Mouse (Mus musculus) CH12.LX (cell line): ENCODE data around the gene Fcho1. TPM values are rescaled to one million over a fixed set of nuclear protein-coding genes. Genes with fewer than 3 reads are reported as not detected.

ENCODE experiments used
- DNase-seq: peaks from one replicate; pipeline ENCODE4 v3.0.0-alpha.2; 2013; ENCODE audit errors: extremely low read depth
- H3K27ac ChIP-seq: 2 replicates; pipeline ENCODE4 v1.5.1; 2012; ENCODE audit warnings: low read depth, mild to moderate bottlenecking, control low read depth, moderate library complexity; ENCODE audit not compliant: insufficient read depth
- H3K27me3 ChIP-seq: replicated peaks from 2 replicates; pipeline ENCODE3; 2012; ENCODE audit warnings: inconsistent platforms
- H3K36me3 ChIP-seq, 2 experiments: replicated peaks in 1 of 2; 2 replicates each; pipeline versions ENCODE3 to v1.6.1; 2012; ENCODE audit warnings: inconsistent platforms in 1 of 2, low read length in 1 of 2, mild to moderate bottlenecking in 1 of 2, mixed read lengths in 1 of 2, moderate library complexity in 1 of 2; ENCODE audit not compliant: control insufficient read depth in 1 of 2, insufficient read depth in 1 of 2
- H3K4me1 ChIP-seq, 2 experiments: 2 replicates each; pipeline ENCODE4 v1.6.1; 2012; ENCODE audit warnings: inconsistent platforms in 1 of 2, moderate library complexity in 1 of 2; ENCODE audit not compliant: insufficient read depth in 2 of 2, control insufficient read depth in 1 of 2
- H3K4me2 ChIP-seq: 2 replicates; pipeline ENCODE4 v1.6.1; 2012; ENCODE audit warnings: low read depth, mild to moderate bottlenecking, control low read depth; ENCODE audit not compliant: poor library complexity, insufficient read depth, severe bottlenecking
- H3K4me3 ChIP-seq, 3 experiments: fragments of 150-350 bp in 1 of 3; sonication (generic) in 1 of 3; replicated peaks in 1 of 3; 2 replicates each; pipeline versions ENCODE3 to v1.5.1; 2011 to 2012; ENCODE audit warnings: low read depth in 2 of 3, low read length in 2 of 3, mild to moderate bottlenecking in 2 of 3, moderate library complexity in 2 of 3, control low read depth in 1 of 3, improper control_type of control experiment in 1 of 3, inconsistent platforms in 1 of 3, mixed read lengths in 1 of 3; ENCODE audit not compliant: poor library complexity in 1 of 3
- H3K79me2 ChIP-seq: replicated peaks from 2 replicates; pipeline ENCODE4 v1.6.1; 2012; ENCODE audit warnings: mild to moderate bottlenecking, moderate library complexity; ENCODE audit not compliant: control insufficient read depth, poor library complexity, insufficient read depth, severe bottlenecking; ENCODE audit errors: extremely low read depth
- H3K9ac ChIP-seq: 2 replicates; pipeline ENCODE4 v1.6.1; 2012; ENCODE audit warnings: low read depth, mild to moderate bottlenecking, control low read depth, moderate library complexity; ENCODE audit not compliant: insufficient read depth
- H3K9me3 ChIP-seq: replicated peaks from 2 replicates; pipeline ENCODE3; 2012; ENCODE audit warnings: low read length, inconsistent platforms, mixed read lengths
- GABPA ChIP-seq: IDR thresholded peaks from 2 replicates; pipeline ENCODE4 v1.6.1; 2012; ENCODE audit warnings: low read depth, low read length, improper control_type of control experiment, inconsistent platforms; ENCODE audit not compliant: insufficient replicate concordance
- IRF4 ChIP-seq: IDR thresholded peaks from 2 replicates; pipeline ENCODE4 v1.6.1; 2014; ENCODE audit warnings: low read depth, mild to moderate bottlenecking, inconsistent platforms, low read length, improper control_type of control experiment
- JUN ChIP-seq: IDR thresholded peaks from 2 replicates; pipeline ENCODE4 v1.6.1; 2011; ENCODE audit warnings: low read depth, mild to moderate bottlenecking, low read length, improper control_type of control experiment, moderate library complexity; ENCODE audit not compliant: insufficient read depth
- MAZ ChIP-seq: IDR thresholded peaks from 2 replicates; pipeline ENCODE4 v1.6.1; 2012; ENCODE audit warnings: low read depth, mild to moderate bottlenecking, inconsistent platforms, low read length, improper control_type of control experiment, moderate library complexity
- MEF2A ChIP-seq: IDR thresholded peaks from 2 replicates; pipeline ENCODE4 v1.6.1; 2014; ENCODE audit warnings: low read depth, mild to moderate bottlenecking, inconsistent platforms, low read length, improper control_type of control experiment, borderline replicate concordance
- MXI1 ChIP-seq: IDR thresholded peaks from 2 replicates; pipeline ENCODE4 v1.6.1; 2011; ENCODE audit warnings: mild to moderate bottlenecking, low read depth, low read length, improper control_type of control experiment
- MYC ChIP-seq: IDR thresholded peaks from 2 replicates; pipeline ENCODE4 v1.6.1; 2011; ENCODE audit warnings: low read depth, mild to moderate bottlenecking, improper control_type of control experiment, low read length
- NELFE ChIP-seq: IDR thresholded peaks from 2 replicates; pipeline ENCODE4 v1.6.1; 2011; ENCODE audit warnings: low read depth, low read length, improper control_type of control experiment
- NRF1 ChIP-seq: IDR thresholded peaks from 2 replicates; pipeline ENCODE4 v1.6.1; 2014; ENCODE audit warnings: low read depth, mild to moderate bottlenecking, inconsistent platforms, low read length, improper control_type of control experiment, moderate library complexity
- RAD21 ChIP-seq: IDR thresholded peaks from 2 replicates; pipeline ENCODE4 v1.6.1; 2011; ENCODE audit warnings: low read depth, mild to moderate bottlenecking, low read length, improper control_type of control experiment, moderate library complexity
- UBTF ChIP-seq: IDR thresholded peaks from 2 replicates; pipeline ENCODE4 v1.6.1; 2012; ENCODE audit warnings: low read depth, mild to moderate bottlenecking, inconsistent platforms, low read length, improper control_type of control experiment, moderate library complexity
- ZC3H11A ChIP-seq: IDR thresholded peaks from 2 replicates; pipeline ENCODE4 v1.6.1; 2012; ENCODE audit warnings: low read depth, mild to moderate bottlenecking, inconsistent platforms, low read length, improper control_type of control experiment
- ZMIZ1 ChIP-seq: IDR thresholded peaks from 2 replicates; pipeline ENCODE4 v1.6.1; 2012; ENCODE audit warnings: low read depth, mild to moderate bottlenecking, inconsistent platforms, low read length, improper control_type of control experiment
- ZNF384 ChIP-seq: IDR thresholded peaks from 2 replicates; pipeline ENCODE4 v1.6.1; 2012; ENCODE audit warnings: low read depth, low read length, improper control_type of control experiment, inconsistent platforms
- dilution Hi-C: fragments of 300-500 bp; cut with MboI; formaldehyde crosslinking; loops from 2 replicates; pipeline ENCODE4 v1.14.3; 2020; ENCODE audit warnings: low sequenced_read_pairs; ENCODE audit not compliant: extremely low pct_unique_long_range_greater_than_20kb, extremely low pct_ligation_motif_present
- in situ Hi-C: fragments of 300-500 bp; cut with MboI; formaldehyde crosslinking; loops from 3 replicates; pipeline ENCODE4 v1.14.3; 2019; ENCODE audit warnings: low sequenced_read_pairs, low pct_ligation_motif_present, low pct_unique_long_range_greater_than_20kb, mixed read lengths
- polyA plus RNA-seq: library from polyadenylated mRNA; unstranded; fragments of >175 nt; gene quantifications from 2 replicates; pipeline ENCODE4 v1.2.1, GENCODE M21; 2012; ENCODE audit warnings: low read depth; ENCODE audit not compliant: insufficient read length
- total RNA-seq, 2 experiments: library from RNA; depleted of rRNA; stranded (reverse); fragments of 300-350 nt in 1 of 2; fragments of >200 nt in 1 of 2; gene quantifications; 2 replicates each; pipeline ENCODE4 v1.2.3; 2012 to 2014

The Fcho1 gene
- total and polyA plus RNA-seq, 3 experiments: 40.2 to 99.8 (median 82.0) TPM

- Histone ChIP-seq H3K4me3 (no peak overlapping the region), H3K27me3 (no peaks in the 10 kb centered on the region), H3K4me1 (peaks cover 7 to 14% of the 10 kb centered on the region in 2 experiments), H3K4me2 (no peak overlapping the region), H3K27ac (no peak overlapping the region), H3K9ac (no peak overlapping the region), H3K9me3 (no peaks in the 10 kb centered on the region), H3K79me2 (peaks cover 6% of the 10 kb centered on the region), H3K36me3 (peaks cover 90 to 99% of the 10 kb centered on the region in 2 experiments)
- dilution Hi-C loops (no loop called here), in situ Hi-C loops (no loop called here)
- DNase-seq: no peak
- TF ChIP-seq RAD21: no peak
- TF ChIP-seq GABPA: no peak
- no peak for TF ChIP-seq IRF4
- TF ChIP-seq UBTF: no peak
- no peak for TF ChIP-seq ZMIZ1
- no peak for TF ChIP-seq MYC
- no peak for TF ChIP-seq ZC3H11A
- no peak for TF ChIP-seq JUN
- no peak for TF ChIP-seq NRF1
- TF ChIP-seq MAZ: no peak
- no peak for TF ChIP-seq MEF2A
Observed at GRCm38 (mm10) chr8:71682832-71683231, 42.7 kb downstream of the Fcho1 start.

GRCm38 (mm10) chr8:71681369-71681915, 44.1 kb downstream of the Fcho1 start:
- peaks cover 11 to 19% of the 10 kb centered on the region in 2 experiments for H3K4me1 ChIP-seq
- DNase-seq: no peak
- H3K9ac ChIP-seq: no peak overlapping the region
- H3K27ac ChIP-seq: no peak overlapping the region
- no peak overlapping the region for H3K4me3 ChIP-seq
- dilution Hi-C loops (no loop called here), in situ Hi-C loops (no loop called here)
- H3K4me2 ChIP-seq: no peak overlapping the region
- H3K9me3 ChIP-seq: no peaks in the 10 kb centered on the region
- peaks cover 15% of the 10 kb centered on the region for H3K79me2 ChIP-seq
- H3K27me3 ChIP-seq: no peaks in the 10 kb centered on the region
- TF ChIP-seq NELFE (no peak), ZNF384 (no peak), ZC3H11A (no peak), MXI1 (no peak)
- H3K36me3 ChIP-seq: peaks cover 77 to 85% of the 10 kb centered on the region in 2 experiments
